Mouse (Mus musculus) liver, adult 2 months (tissue): ENCODE measurements at regions not wholly inside any gene's neighbourhood (a gene's known extent, or its start where the extent isn't known, plus 50 kb on each side); places are given as distances from the start of the nearest gene placed in this dataset.

Experiments used
- DNase-seq: peaks from one replicate; pipeline ENCODE4 v3.0.0-alpha.2; 2011; ENCODE audit warnings: low read depth, low spot score; ENCODE audit errors: extremely low read depth
- H3K27ac ChIP-seq: fragments of 200-500 bp; replicated peaks from 2 replicates; pipeline ENCODE4 v1.5.1; 2012; ENCODE audit warnings: low read depth, mild to moderate bottlenecking, control low read depth, inconsistent platforms, low read length; ENCODE audit not compliant: insufficient read depth
- H3K27me3 ChIP-seq: fragments of 200-500 bp; 2 replicates; pipeline ENCODE4 v1.6.1; 2012; ENCODE audit warnings: mild to moderate bottlenecking, moderate library complexity, low read length, inconsistent platforms; ENCODE audit not compliant: control insufficient read depth, insufficient read depth
- H3K36me3 ChIP-seq: fragments of 200-500 bp; 2 replicates; pipeline ENCODE4 v1.6.1; 2012; ENCODE audit warnings: low read length, inconsistent platforms; ENCODE audit not compliant: control insufficient read depth, insufficient read depth
- H3K4me1 ChIP-seq: fragments of 200-500 bp; 2 replicates; pipeline ENCODE4 v1.6.1; 2011; ENCODE audit warnings: low read length; ENCODE audit not compliant: control insufficient read depth, insufficient read depth
- H3K4me3 ChIP-seq: fragments of 200-500 bp; 2 replicates; pipeline ENCODE4 v1.5.1; 2011; ENCODE audit warnings: low read depth, mild to moderate bottlenecking, control low read depth, low read length, moderate library complexity; ENCODE audit not compliant: insufficient read depth
- H3K79me2 ChIP-seq: fragments of 200-500 bp; 2 replicates; pipeline ENCODE4 v1.6.1; 2012; ENCODE audit warnings: inconsistent platforms, mild to moderate bottlenecking, low read length, moderate library complexity; ENCODE audit not compliant: control insufficient read depth, insufficient read depth
- H3K9ac ChIP-seq: fragments of 200-500 bp; 2 replicates; pipeline ENCODE4 v1.6.1; 2012; ENCODE audit warnings: low read depth, mild to moderate bottlenecking, control low read depth, inconsistent platforms, low read length
- CTCF ChIP-seq: fragments of 200-500 bp; IDR thresholded peaks from 2 replicates; pipeline ENCODE4 v1.5.1; 2011; ENCODE audit warnings: low read depth, low read length, control low read depth
- POLR2A ChIP-seq: fragments of 200-500 bp; IDR thresholded peaks from 2 replicates; pipeline ENCODE4 v1.6.1; 2011; ENCODE audit warnings: low read length, control low read depth; ENCODE audit not compliant: insufficient read depth; ENCODE audit errors: extremely low read depth
- WGBS: fragments of 180-500 bp; shearing (Covaris S2); methylation state at CpG from one replicate; pipeline ENCODE4 v1.1.7; 2018; 5-methylcytosine and 5-hydroxymethylcytosine counted together

DNA sequence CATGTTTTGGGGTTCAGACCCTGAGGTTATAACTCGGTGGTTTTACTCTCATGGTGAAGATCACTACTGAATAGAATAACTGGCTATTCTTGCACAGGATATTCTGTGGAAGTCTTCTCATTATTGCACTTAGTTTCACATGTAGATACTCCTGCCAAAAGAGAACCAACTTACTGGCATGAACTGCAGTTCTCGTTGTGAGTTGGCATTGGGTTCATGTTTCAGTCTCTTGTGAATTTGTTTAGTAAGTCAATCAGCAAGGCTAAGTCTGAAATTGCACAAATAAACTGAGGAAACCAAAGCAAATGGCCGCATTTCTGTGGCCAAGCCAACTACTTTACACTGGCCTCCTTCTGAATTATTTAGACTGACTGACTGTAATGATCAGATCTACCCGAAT, 215.9 kb downstream of the Tpbg start:
- no peak for DNase-seq
- no peaks in the 10 kb centered on the region for H3K4me1 ChIP-seq
- no peaks in the 10 kb centered on the region for H3K79me2 ChIP-seq
- TF ChIP-seq CTCF (no peak), POLR2A (no peak)
- H3K27me3 ChIP-seq: no peaks in the 10 kb centered on the region
- H3K9ac ChIP-seq: no peak overlapping the region
- H3K36me3 ChIP-seq: no peaks in the 10 kb centered on the region
- H3K4me3 ChIP-seq: no peak overlapping the region
- WGBS: 84% methylated on average over 4 of the region's 4 CpGs
- H3K27ac ChIP-seq: no peak overlapping the region

DNA sequence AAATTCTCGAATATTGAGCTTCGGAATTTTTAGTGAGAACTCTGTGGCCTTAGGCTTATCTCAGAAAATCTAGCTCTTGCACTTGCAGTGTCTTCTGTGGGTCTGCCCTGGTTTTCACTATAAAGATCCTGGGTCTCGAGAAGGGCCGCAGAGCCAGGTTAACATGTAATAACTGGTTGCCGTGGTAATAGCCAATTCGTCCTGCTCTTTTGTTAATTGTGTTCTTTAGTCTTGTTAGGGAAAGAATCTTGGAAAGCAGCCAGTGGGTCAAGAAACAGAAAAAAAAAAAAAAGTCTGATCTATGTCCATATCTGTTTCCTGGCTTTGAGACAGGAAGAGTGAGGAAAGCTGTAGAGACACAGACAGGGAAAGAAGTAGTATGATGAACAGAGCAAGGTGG, 217.9 kb downstream of the Tpbg start:
- no peak for DNase-seq
- no peak overlapping the region for H3K27ac ChIP-seq
- no peaks in the 10 kb centered on the region for H3K27me3 ChIP-seq
- no peak overlapping the region for H3K4me3 ChIP-seq
- TF ChIP-seq CTCF (no peak), POLR2A (no peak)
- no peaks in the 10 kb centered on the region for H3K79me2 ChIP-seq
- no peaks in the 10 kb centered on the region for H3K36me3 ChIP-seq
- H3K4me1 ChIP-seq: no peaks in the 10 kb centered on the region
- no peak overlapping the region for H3K9ac ChIP-seq
- 72% methylated on average over 6 of the region's 6 CpGs for WGBS

- H3K27ac ChIP-seq: no peak overlapping the region
- H3K9ac ChIP-seq: no peak overlapping the region
- TF ChIP-seq POLR2A (no peak), CTCF (no peak)
- no peak for DNase-seq
- H3K27me3 ChIP-seq: no peaks in the 10 kb centered on the region
- no peaks in the 10 kb centered on the region for H3K4me1 ChIP-seq
- no peaks in the 10 kb centered on the region for H3K36me3 ChIP-seq
- 96% methylated on average over 4 of the region's 4 CpGs for WGBS
- H3K79me2 ChIP-seq: no peaks in the 10 kb centered on the region
- no peak overlapping the region for H3K4me3 ChIP-seq
These were observed 219.1 kb downstream of the Tpbg start for GRCm38 (mm10) chr9:86061230-86061629.

DNA sequence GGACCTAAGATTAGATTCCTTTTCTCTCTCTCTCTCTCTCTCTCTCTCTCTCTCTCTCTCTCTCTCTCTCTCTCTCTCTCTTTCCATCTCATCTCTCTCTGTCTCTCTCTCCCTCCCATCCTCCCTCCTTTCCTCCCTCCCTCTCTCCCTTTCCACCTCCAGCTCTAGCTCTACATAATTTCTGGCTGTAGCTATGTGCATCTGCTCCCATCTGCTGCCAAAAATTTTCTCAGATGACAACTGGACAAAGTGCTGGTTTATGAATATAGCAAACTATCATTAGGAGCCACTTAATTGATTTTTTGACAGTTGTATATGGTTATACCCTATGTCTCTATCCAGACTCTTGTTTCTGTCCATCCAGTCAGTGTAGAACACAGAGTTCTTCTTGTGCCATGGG, 237.1 kb downstream of the Tpbg start:
- Histone ChIP-seq H3K27me3 (no peaks in the 10 kb centered on the region; the same call in 1 of the 2 replicates), H3K79me2 (no peaks in the 10 kb centered on the region), H3K4me3 (no peak overlapping the region), H3K9ac (no peak overlapping the region), H3K27ac (no peak overlapping the region), H3K36me3 (no peaks in the 10 kb centered on the region), H3K4me1 (no peaks in the 10 kb centered on the region)
- DNase-seq: no peak
- TF ChIP-seq CTCF: no peak
- no peak for TF ChIP-seq POLR2A

- Histone ChIP-seq H3K79me2 (no peaks in the 10 kb centered on the region), H3K9ac (no peak overlapping the region), H3K36me3 (no peaks in the 10 kb centered on the region), H3K4me1 (no peaks in the 10 kb centered on the region), H3K27ac (no peak overlapping the region), H3K27me3 (no peaks in the 10 kb centered on the region; the same call in 1 of the 2 replicates), H3K4me3 (no peak overlapping the region)
- 86% methylated on average over 6 of the region's 6 CpGs for WGBS
- TF ChIP-seq POLR2A (no peak), CTCF (no peak)
- DNase-seq: no peak
These were observed 239.7 kb downstream of the Tpbg start for GRCm38 (mm10) chr9:86081873-86082272.

DNA sequence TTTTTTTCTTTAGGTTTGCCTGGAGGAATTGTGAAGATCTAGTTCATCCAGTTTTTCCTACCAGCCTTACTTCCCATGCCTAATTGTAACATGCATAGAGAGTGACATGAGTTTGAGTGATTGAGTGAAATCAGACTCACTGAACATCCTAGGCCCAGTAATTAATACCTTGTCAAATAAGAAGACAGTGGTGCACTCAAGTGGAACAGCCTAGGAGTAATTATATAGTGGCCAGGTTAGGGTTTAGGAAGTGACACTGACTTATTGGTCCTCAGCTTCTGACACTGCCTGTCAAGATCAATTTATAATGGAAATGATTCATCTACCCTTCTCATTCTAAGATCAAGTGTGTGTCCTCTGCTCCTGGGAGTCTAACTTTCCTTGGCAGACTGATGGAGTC, 250.8 kb downstream of the Tpbg start:
- H3K79me2 ChIP-seq: no peaks in the 10 kb centered on the region
- DNase-seq: no peak
- H3K27ac ChIP-seq: no peak overlapping the region
- no peak overlapping the region for H3K4me3 ChIP-seq
- no peaks in the 10 kb centered on the region for H3K36me3 ChIP-seq
- H3K27me3 ChIP-seq: no peaks in the 10 kb centered on the region
- H3K9ac ChIP-seq: no peak overlapping the region
- TF ChIP-seq CTCF (no peak), POLR2A (no peak)
- no peaks in the 10 kb centered on the region for H3K4me1 ChIP-seq
